Mouse (Mus musculus) ES-E14 (cell line): ENCODE data around the gene Ube2d3.

Experiments used
- CHD2 ChIP-seq: IDR thresholded peaks from 2 replicates; pipeline ENCODE4 v1.6.1; 2014; ENCODE audit warnings: mild to moderate bottlenecking, low read depth, low read length, inconsistent platforms
- HCFC1 ChIP-seq: IDR thresholded peaks from 2 replicates; pipeline ENCODE4 v1.6.1; 2012; ENCODE audit warnings: low read length, inconsistent platforms, borderline replicate concordance; ENCODE audit not compliant: insufficient read depth

DNA sequence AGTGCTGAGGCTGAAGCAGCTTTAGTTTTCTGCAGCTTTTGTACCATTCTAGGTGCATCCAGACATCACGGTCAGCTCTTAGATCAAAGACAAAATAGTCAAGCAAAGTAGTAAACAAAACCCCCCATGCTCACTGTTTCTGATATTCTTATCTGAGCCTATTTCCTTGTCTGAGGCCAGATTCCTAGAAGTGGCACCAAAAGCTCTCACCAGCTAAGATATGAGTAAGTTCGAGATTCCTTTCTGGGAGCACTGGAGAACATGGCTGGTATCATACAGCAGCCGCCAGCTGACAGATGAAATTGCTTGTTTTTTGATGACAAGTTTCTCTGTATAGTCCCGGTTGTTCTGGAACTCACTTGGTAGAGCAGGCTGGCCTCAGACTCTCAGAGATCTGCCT, 49.9 kb downstream of the Ube2d3 start:
- TF ChIP-seq CHD2 (no peak), HCFC1 (no peak)
